ENCODE assay signal across 26 mouse cellular contexts in the genomic region with DNA sequence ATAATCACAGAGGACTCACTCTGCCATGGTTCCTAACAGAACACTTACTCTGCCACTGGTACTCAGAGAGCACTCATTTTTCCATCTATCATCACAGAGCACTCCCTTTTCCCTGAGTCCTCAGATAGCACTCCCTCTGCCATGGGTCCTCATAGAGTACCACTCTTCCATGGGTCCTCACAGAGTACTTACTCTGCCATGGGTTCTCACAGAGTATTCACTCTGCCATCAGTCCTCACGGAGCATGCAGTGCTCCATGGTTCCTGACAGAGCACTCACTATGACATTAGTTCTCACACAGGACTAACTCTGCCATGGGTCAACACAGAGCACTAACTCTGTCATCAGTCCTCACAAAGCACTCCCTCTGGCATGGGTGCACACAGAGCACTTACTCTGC.
DNase-seq lines count a peak whose midpoint lies in the region; ATAC-seq lines count a peak whose summit lies in the region.
"Had no signal": no experiment of that assay in that cellular context is flagged by ENCODE, and none has a peak within 500 bp of the region (broad histone marks: within the 10 kb centered on the region; RNA-seq: fewer than 3 reads in every experiment).

No protein-coding gene starts in this region.

- ATAC-seq in midbrain, embryonic 14.5 days (ENCODE audit: low FRiP score, low TSS enrichment) = no peak
- no peak for ATAC-seq in erythroid progenitor cell, adult 5-6 weeks (replicated peaks; ENCODE audit: low FRiP score, poor library complexity, severe bottlenecking)
- ATAC-seq: CD4-positive, CD25-positive, alpha-beta regulatory T cell, adult 4 months; forebrain, embryonic 14.5 days; forebrain, postnatal 0 days; intestine, postnatal 0 days had no signal

- DNase-seq in heart, adult 11 months = peak; percentile 59
- no peak for DNase-seq in heart, postnatal 25 days (ENCODE audit: low spot score)
- DNase-seq in kidney, adult 18-20 months = peak; percentile 0
- DNase-seq in kidney, adult 8-10 months = no peak
- peak; percentile 8 for DNase-seq in midbrain, embryonic 10.5 days (ENCODE audit: low spot score)
- no peak for DNase-seq in midbrain, embryonic 14.5 days
- DNase-seq: adrenal gland, adult 2 months; adrenal gland, postnatal 14 days; cerebellum, adult 11 months; cerebellum, adult 2 months; cerebellum, adult 9-11 months; cerebellum, postnatal 25 days; forebrain, postnatal 0 days; gastrocnemius, adult 2 months; gastrocnemius, postnatal 14 days; heart, adult 18-20 months; heart, postnatal 14 days had no signal

- intact Hi-C loops in heart, postnatal 25 days (cut with DNase I) = no loop called here

- no peak overlapping the region for H3K9ac ChIP-seq in midbrain, embryonic 14.5 days (replicated peaks; ENCODE audit: low read length)
- H3K9ac ChIP-seq: embryonic facial prominence, embryonic 15.5 days; forebrain, postnatal 0 days; heart, embryonic 15.5 days; hindbrain, embryonic 12.5 days; hindbrain, embryonic 15.5 days had no signal

- 96% methylated on average over 1 of the region's 1 CpGs for WGBS in midbrain, embryonic 10.5 days
- 88% methylated on average over 1 of the region's 1 CpGs for WGBS in midbrain, embryonic 14.5 days

- H3K36me3 ChIP-seq in midbrain, embryonic 10.5 days = no peaks in the 10 kb centered on the region
- H3K36me3 ChIP-seq in midbrain, embryonic 14.5 days (ENCODE audit: control insufficient read depth, insufficient read depth, low read length) = no peaks in the 10 kb centered on the region
- H3K36me3 ChIP-seq: embryonic facial prominence, embryonic 15.5 days; heart, embryonic 15.5 days; hindbrain, embryonic 12.5 days; hindbrain, embryonic 15.5 days had no signal

- no peak overlapping the region for H3K27ac ChIP-seq in midbrain, embryonic 10.5 days (replicated peaks)
- no peak overlapping the region for H3K27ac ChIP-seq in midbrain, embryonic 14.5 days (replicated peaks; ENCODE audit: low read depth, low read length)
- H3K27ac ChIP-seq: embryonic facial prominence, embryonic 15.5 days; gastrocnemius, adult 2 months; heart, embryonic 15.5 days; hindbrain, embryonic 12.5 days; hindbrain, embryonic 15.5 days had no signal

- no peak overlapping the region for H3K4me2 ChIP-seq in midbrain, embryonic 14.5 days (ENCODE audit: low read length)
- H3K4me2 ChIP-seq: embryonic facial prominence, embryonic 15.5 days; heart, embryonic 11.5 days; heart, embryonic 15.5 days; hindbrain, embryonic 12.5 days; hindbrain, embryonic 15.5 days had no signal

- H3K4me1 ChIP-seq in midbrain, embryonic 10.5 days = no peaks in the 10 kb centered on the region
- no peaks in the 10 kb centered on the region for H3K4me1 ChIP-seq in midbrain, embryonic 14.5 days (ENCODE audit: control insufficient read depth, insufficient read depth, low read length)
- H3K4me1 ChIP-seq: embryonic facial prominence, embryonic 15.5 days; heart, embryonic 15.5 days; hindbrain, embryonic 12.5 days; hindbrain, embryonic 15.5 days had no signal

- peaks cover 60% of the 10 kb centered on the region for H3K9me3 ChIP-seq in midbrain, embryonic 10.5 days (replicated peaks)
- H3K9me3 ChIP-seq in midbrain, embryonic 14.5 days (ENCODE audit: control insufficient read depth, low read length) = peaks cover 13% of the 10 kb centered on the region; the same call in 1 of the 2 replicates

- no peaks in the 10 kb centered on the region for H3K27me3 ChIP-seq in midbrain, embryonic 10.5 days (ENCODE audit: low read depth, poor library complexity, severe bottlenecking)
- no peaks in the 10 kb centered on the region for H3K27me3 ChIP-seq in midbrain, embryonic 14.5 days (ENCODE audit: control insufficient read depth, insufficient read depth, low read length)
- H3K27me3 ChIP-seq: embryonic facial prominence, embryonic 15.5 days; heart, embryonic 15.5 days; hindbrain, embryonic 12.5 days; hindbrain, embryonic 15.5 days had no signal

- H3K4me3 ChIP-seq in midbrain, embryonic 10.5 days = no peak overlapping the region
- no peak overlapping the region for H3K4me3 ChIP-seq in midbrain, embryonic 14.5 days (replicated peaks; ENCODE audit: low read depth, low read length)
- H3K4me3 ChIP-seq: embryonic facial prominence, embryonic 15.5 days; gastrocnemius, adult 2 months; heart, embryonic 15.5 days; hindbrain, embryonic 12.5 days; hindbrain, embryonic 15.5 days had no signal

Comparison
In these comparisons a context has a peak if more than half of its experiments do, and no peak if none do; other contexts are left out.
1. DNase-seq: peak in heart, adult 11 months (single experiment), kidney, adult 18-20 months (single experiment) and midbrain, embryonic 10.5 days (single experiment); none in heart, postnatal 25 days (single experiment), kidney, adult 8-10 months (0 of 2) and midbrain, embryonic 14.5 days (single experiment).